Mouse (Mus musculus) bone marrow macrophage, adult 2 months (primary cell): Measurements from ENCODE around the gene Rras.

Experiments used
- CTCF ChIP-seq: IDR thresholded peaks from 2 replicates; pipeline ENCODE4 v1.5.1; 2012; ENCODE audit warnings: low read depth, mild to moderate bottlenecking, low read length, moderate library complexity
- POLR2A ChIP-seq: IDR thresholded peaks from 2 replicates; pipeline ENCODE4 v1.6.1; 2012; ENCODE audit warnings: mild to moderate bottlenecking, low read depth, low read length, borderline replicate concordance

GRCm38 (mm10) chr7:45015344-45015956, 2.3 kb upstream of the Rras start:
- TF ChIP-seq CTCF (no peak), POLR2A (no peak)
